Comparison of ENCODE assay signal across 8 mouse cellular contexts in the genomic region with DNA sequence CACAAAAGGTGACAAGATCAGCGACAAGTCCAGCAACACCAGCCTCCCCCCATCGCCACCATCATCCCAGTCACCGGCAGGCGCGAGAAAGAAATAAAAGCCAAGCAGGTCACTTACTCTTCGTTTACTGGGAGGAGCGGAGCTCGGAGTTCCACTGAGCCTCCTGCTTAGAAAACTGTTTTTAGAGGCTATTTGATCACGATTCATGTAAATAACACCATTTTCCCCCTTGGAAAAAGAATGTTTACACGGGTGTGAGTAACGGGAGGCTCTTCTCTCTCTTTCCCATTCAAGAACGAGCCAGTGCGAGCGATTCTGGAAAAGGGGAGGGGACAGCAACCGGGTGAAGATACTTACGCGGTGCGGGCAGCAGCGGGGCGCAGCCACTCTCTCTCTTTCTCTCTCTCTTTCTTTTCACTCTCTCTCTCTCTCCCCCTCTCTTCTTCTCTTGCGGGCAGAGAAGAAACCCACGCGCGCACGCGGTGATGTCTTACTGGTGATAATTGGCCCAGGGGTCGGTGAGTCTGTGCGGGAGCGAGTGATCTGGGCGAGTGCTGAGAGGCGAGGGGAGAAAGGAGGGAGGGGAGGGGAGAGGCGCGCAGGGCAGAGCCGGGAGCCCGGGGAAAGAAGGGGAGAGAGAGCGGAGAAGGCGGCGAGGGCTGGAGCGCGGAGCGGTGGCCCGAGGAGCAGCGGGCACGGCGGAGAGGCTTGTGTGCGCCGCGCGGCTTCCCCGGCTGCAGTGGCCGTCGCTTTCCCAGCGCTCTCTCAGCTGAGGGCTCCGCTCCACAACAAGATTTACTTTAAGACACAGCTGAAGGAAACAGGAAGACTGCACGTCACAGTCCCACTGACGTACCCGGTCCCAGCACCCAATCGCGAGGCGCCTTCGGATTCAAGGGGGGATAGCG. TPM values are rescaled to one million over a fixed set of nuclear protein-coding genes. Genes with fewer than 3 reads are reported as not detected.
A peak's percentile ranks its signal among the peaks of the same experiment; 100 is the strongest.
DNase-seq lines count a peak whose midpoint lies in the region; ATAC-seq lines count a peak whose summit lies in the region.

A gene (minus strand): TSS at position 804 of the 908 bp plus-strand sequence.

- H3K36me3 ChIP-seq in hindbrain, embryonic 11.5 days (ENCODE audit: control insufficient read depth, insufficient read depth, low read length), result no peaks in the 10 kb centered on the region

- H3K4me1 ChIP-seq in hindbrain, embryonic 11.5 days (replicated peaks; ENCODE audit: control insufficient read depth, insufficient read depth, low read length), result peaks cover 7% of the 10 kb centered on the region

- H3K4me2 ChIP-seq in hindbrain, embryonic 11.5 days (replicated peaks; ENCODE audit: low read depth, low read length), result peak within 1 kb of the TSS; percentile 81

- peak within 1 kb of the TSS; percentile 94 for H3K27ac ChIP-seq in hindbrain, embryonic 11.5 days (ENCODE audit: low read depth, low read length)

- peak within 1 kb of the TSS; percentile 80 for H3K4me3 ChIP-seq in hindbrain, embryonic 11.5 days (ENCODE audit: low read depth, low read length)

- under 1% methylated on average over 57 of the region's 62 CpGs for WGBS in hindbrain, embryonic 11.5 days

- peaks cover 14% of the 10 kb centered on the region for H3K27me3 ChIP-seq in hindbrain, embryonic 11.5 days (ENCODE audit: control insufficient read depth, insufficient read depth, low read length)

- peak within 1 kb of the TSS; percentile 70 for H3K9ac ChIP-seq in hindbrain, embryonic 11.5 days (ENCODE audit: low read depth, low read length)

- ATAC-seq in hindbrain, embryonic 11.5 days (ENCODE audit: low FRiP score), result peak; percentile 88

- peak; percentile 90 to 96 for DNase-seq in adrenal gland, adult (ENCODE audit: inconsistent age in 2 of 2, low spot score in 1 of 2)
- DNase-seq in cerebellum, adult 8-10 months, result peak; percentile 77
- DNase-seq in frontal cortex, postnatal 14 days (ENCODE audit: low spot score in 2 of 2), result peak; percentile 30 to 53
- DNase-seq in hindbrain, embryonic 11.5 days (ENCODE audit: low spot score), result peak; percentile 86
- DNase-seq in layer of hippocampus, adult 9-11 months, result peak; percentile 80
- peak; percentile 41 to 48 for DNase-seq in lung, adult 18-20 months
- DNase-seq in retina, embryonic 14.5 days (ENCODE audit: low spot score), result peak; percentile 82
- no peak for DNase-seq in spleen, postnatal 36 days (ENCODE audit: low spot score in 2 of 2)

- no peaks in the 10 kb centered on the region for H3K9me3 ChIP-seq in hindbrain, embryonic 11.5 days (ENCODE audit: control insufficient read depth, low read length)

RNA-seq across cellular contexts. Expression of the gene that starts here (rescaled TPM):
- polyA plus RNA-seq in hindbrain, embryonic 11.5 days (2014; fragmentation: Nextera tagmentation; extraction: Ambion mirVana), result 8.5 and 9.0 TPM in 2 replicates

Comparison
In these comparisons a context has a peak if more than half of its experiments do, and no peak if none do; other contexts are left out.
1. DNase-seq: peak in adrenal gland, adult (2 of 2), cerebellum, adult 8-10 months (single experiment), frontal cortex, postnatal 14 days (2 of 2), hindbrain, embryonic 11.5 days (single experiment), layer of hippocampus, adult 9-11 months (single experiment), lung, adult 18-20 months (2 of 2) and retina, embryonic 14.5 days (single experiment); none in spleen, postnatal 36 days (0 of 2).